Mouse (Mus musculus) heart, embryonic 11.5 days (tissue): Measurements from ENCODE around the gene Olfr967. TPM values are rescaled to one million over a fixed set of nuclear protein-coding genes. Genes with fewer than 3 reads are reported as not detected.
"Not testable (repeated sequence)": the region's sequence is repeated elsewhere in the genome, so short reads cannot be mapped to it uniquely, and the experiment has no call there.

ENCODE experiments used
- ATAC-seq: fragments of 200-750 bp; cut with Nextera tagmentation; replicated peaks from 2 replicates; pipeline ENCODE4 v1.8.0; 2017; ENCODE audit warnings: moderate library complexity; ENCODE audit not compliant: insufficient number of reproducible peaks, low FRiP score, low TSS enrichment
- H3K27ac ChIP-seq: fragments of 300-500 bp; sonication (generic); 2 replicates; pipeline ENCODE4 v1.5.1; 2014; ENCODE audit warnings: mild to moderate bottlenecking, low read depth, low read length
- H3K27me3 ChIP-seq: fragments of 300-500 bp; sonication (generic); 2 replicates; pipeline ENCODE4 v1.6.1; 2014; ENCODE audit warnings: mild to moderate bottlenecking, low read length, mixed read lengths; ENCODE audit not compliant: control insufficient read depth, insufficient read depth
- H3K36me3 ChIP-seq: fragments of 300-500 bp; sonication (generic); 2 replicates; pipeline ENCODE4 v1.6.1; 2014; ENCODE audit warnings: mild to moderate bottlenecking, low read length, moderate library complexity, mixed read lengths; ENCODE audit not compliant: control insufficient read depth, insufficient read depth
- H3K4me1 ChIP-seq: fragments of 300-500 bp; sonication (generic); 2 replicates; pipeline ENCODE4 v1.6.1; 2014; ENCODE audit warnings: low read length; ENCODE audit not compliant: control insufficient read depth, insufficient read depth
- H3K4me2 ChIP-seq: fragments of 300-500 bp; sonication (generic); 2 replicates; pipeline ENCODE4 v1.6.1; 2014; ENCODE audit warnings: mild to moderate bottlenecking, moderate library complexity
- H3K4me3 ChIP-seq: fragments of 300-500 bp; sonication (generic); 2 replicates; pipeline ENCODE4 v1.5.1; 2014; ENCODE audit warnings: low read depth, low read length
- H3K9ac ChIP-seq: fragments of 300-500 bp; sonication (generic); 2 replicates; pipeline ENCODE4 v1.6.1; 2014; ENCODE audit warnings: mild to moderate bottlenecking, low read depth, low read length, moderate library complexity
- H3K9me3 ChIP-seq: fragments of 300-500 bp; sonication (generic); replicated peaks from 2 replicates; pipeline ENCODE4 v1.6.1; 2016; ENCODE audit warnings: low read length; ENCODE audit not compliant: control insufficient read depth
- WGBS: fragments of 180-500 bp; shearing (Covaris S2); extraction: QIAGEN DNeasy Blood & Tissue Kit; methylation state at CpG from one replicate; pipeline ENCODE4 v1.1.7; 2014; ENCODE audit not compliant: insufficient replicate concordance; 5-methylcytosine and 5-hydroxymethylcytosine counted together
- polyA plus RNA-seq: library from polyadenylated mRNA; unstranded; fragments of >200 nt; fragmentation: Nextera tagmentation; extraction: Ambion mirVana; gene quantifications from 2 replicates; pipeline ENCODE4 v1.2.1, GENCODE M21; 2014

Olfr967 gene
- polyA plus RNA-seq = not detected in 2 replicates

GRCm38 (mm10) chr9:39745949-39746348, at the start of gene Olfr967:
Olfr967 (plus strand) TSS chr9:39746249.
- ATAC-seq = no peak
- Histone ChIP-seq H3K27ac (no peak within 1 kb of the TSS), H3K9me3 (no peaks in the 10 kb centered on the region)

GRCm38 (mm10) chr9:39701123-39701522, 44.9 kb upstream of the Olfr967 start:
- not testable (repeated sequence) for H3K27ac ChIP-seq, ATAC-seq, H3K4me2 ChIP-seq, H3K27me3 ChIP-seq, H3K4me1 ChIP-seq, H3K36me3 ChIP-seq, H3K4me3 ChIP-seq, H3K9me3 ChIP-seq, H3K9ac ChIP-seq
- WGBS = 83% methylated on average over 7 of the region's 8 CpGs

More at GRCm38 (mm10) chr9:39745949-39746348, at the start of gene Olfr967:
- Histone ChIP-seq H3K4me1 (no peaks in the 10 kb centered on the region), H3K9ac (no peak within 1 kb of the TSS), H3K36me3 (no peaks in the 10 kb centered on the region), H3K27me3 (no peaks in the 10 kb centered on the region), H3K4me3 (no peak within 1 kb of the TSS), H3K4me2 (no peak within 1 kb of the TSS)

- Histone ChIP-seq H3K4me2 (no peak within 1 kb of the TSS), H3K27ac (no peak within 1 kb of the TSS), H3K27me3 (no peaks in the 10 kb centered on the region), H3K4me1 (no peaks in the 10 kb centered on the region), H3K4me3 (no peak within 1 kb of the TSS), H3K9me3 (no peaks in the 10 kb centered on the region), H3K36me3 (no peaks in the 10 kb centered on the region), H3K9ac (no peak within 1 kb of the TSS)
- no peak for ATAC-seq
These were observed 39.0 kb upstream of the Olfr967 start, which contains the start of gene Olfr149 for GRCm38 (mm10) chr9:39707017-39707416. Olfr149 (minus strand) TSS chr9:39707117.

DNA sequence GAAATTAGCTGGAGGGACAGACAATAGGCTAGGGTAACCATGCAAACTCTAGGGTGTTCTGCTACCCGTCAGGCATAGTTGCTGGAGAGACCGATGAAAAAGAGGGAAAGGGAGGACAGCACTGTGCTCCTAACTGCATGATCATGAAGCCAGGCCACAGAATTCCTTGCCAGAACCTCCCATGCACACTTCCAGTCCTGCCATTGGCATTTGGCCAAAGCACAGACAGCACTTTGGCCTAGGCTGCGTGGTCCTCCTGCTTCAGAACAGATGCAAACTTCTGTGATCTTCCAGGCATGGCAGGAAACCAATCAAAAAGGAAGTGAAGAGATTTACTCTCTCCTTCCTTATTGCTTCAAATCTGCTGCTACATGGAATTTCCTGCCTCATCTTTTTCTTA, 37.1 kb upstream of the Olfr967 start:
- 62% methylated on average over 3 of the region's 3 CpGs for WGBS
- H3K4me2 ChIP-seq = no peak overlapping the region
- no peaks in the 10 kb centered on the region for H3K36me3 ChIP-seq
- H3K4me3 ChIP-seq = no peak overlapping the region
- 0 out of 2 replicates have a peak, but pooled peaks have one; percentile 42 for ATAC-seq
- H3K27ac ChIP-seq = no peak overlapping the region
- no peaks in the 10 kb centered on the region for H3K27me3 ChIP-seq
- H3K9me3 ChIP-seq = no peaks in the 10 kb centered on the region
- H3K4me1 ChIP-seq = no peaks in the 10 kb centered on the region
- no peak overlapping the region for H3K9ac ChIP-seq

- no peaks in the 10 kb centered on the region for H3K36me3 ChIP-seq
- H3K9ac ChIP-seq = no peak within 1 kb of the TSS
- ATAC-seq = no peak
- H3K27ac ChIP-seq = no peak within 1 kb of the TSS
- H3K9me3 ChIP-seq = no peaks in the 10 kb centered on the region
- H3K4me1 ChIP-seq = no peaks in the 10 kb centered on the region
- no peak within 1 kb of the TSS for H3K4me2 ChIP-seq
- no peak within 1 kb of the TSS for H3K4me3 ChIP-seq
- no peaks in the 10 kb centered on the region for H3K27me3 ChIP-seq
These were observed 35.0 kb upstream of the Olfr967 start, which contains the start of gene Olfr965 for GRCm38 (mm10) chr9:39711053-39711452. Olfr965 (plus strand) TSS chr9:39711353.

GRCm38 (mm10) chr9:39730678-39731077, 15.4 kb upstream of the Olfr967 start, which contains the start of gene Olfr150:
Olfr150 (plus strand) TSS chr9:39730978.
- no peaks in the 10 kb centered on the region for H3K27me3 ChIP-seq

GRCm38 (mm10) chr9:39740741-39741140, 5.3 kb upstream of the Olfr967 start:
- WGBS = 85% methylated on average over 1 of the region's 1 CpGs
- Histone ChIP-seq H3K9ac (no peak overlapping the region), H3K9me3 (no peaks in the 10 kb centered on the region), H3K4me1 (no peaks in the 10 kb centered on the region), H3K36me3 (no peaks in the 10 kb centered on the region), H3K27me3 (no peaks in the 10 kb centered on the region), H3K27ac (no peak overlapping the region), H3K4me2 (no peak overlapping the region), H3K4me3 (no peak overlapping the region)
- ATAC-seq = no peak

More at GRCm38 (mm10) chr9:39730678-39731077, 15.4 kb upstream of the Olfr967 start, which contains the start of gene Olfr150:
- ATAC-seq = no peak
- no peaks in the 10 kb centered on the region for H3K36me3 ChIP-seq
- no peaks in the 10 kb centered on the region for H3K9me3 ChIP-seq
- H3K27ac ChIP-seq = no peak within 1 kb of the TSS
- H3K9ac ChIP-seq = no peak within 1 kb of the TSS
- H3K4me2 ChIP-seq = no peak within 1 kb of the TSS
- no peak within 1 kb of the TSS for H3K4me3 ChIP-seq
- H3K4me1 ChIP-seq = no peaks in the 10 kb centered on the region

- Histone ChIP-seq H3K27me3 (no peaks in the 10 kb centered on the region), H3K36me3 (no peaks in the 10 kb centered on the region), H3K9ac (no peak overlapping the region), H3K9me3 (no peaks in the 10 kb centered on the region), H3K4me1 (no peaks in the 10 kb centered on the region), H3K27ac (no peak overlapping the region), H3K4me3 (no peak overlapping the region), H3K4me2 (no peak overlapping the region)
- ATAC-seq = no peak
- 67% methylated on average over 1 of the region's 1 CpGs for WGBS
These were observed 379 bp downstream of the Olfr967 start for GRCm38 (mm10) chr9:39746428-39746827.

GRCm38 (mm10) chr9:39783153-39783552, 37.1 kb downstream of the Olfr967 start, which contains the start of gene Olfr968:
Olfr968 (minus strand) TSS chr9:39783253.
- H3K9ac ChIP-seq = no peak within 1 kb of the TSS
- no peaks in the 10 kb centered on the region for H3K4me1 ChIP-seq
- H3K4me2 ChIP-seq = no peak within 1 kb of the TSS
- no peaks in the 10 kb centered on the region for H3K36me3 ChIP-seq
- H3K27ac ChIP-seq = no peak within 1 kb of the TSS
- no peaks in the 10 kb centered on the region for H3K9me3 ChIP-seq
- no peak within 1 kb of the TSS for H3K4me3 ChIP-seq
- no peaks in the 10 kb centered on the region for H3K27me3 ChIP-seq
- WGBS = 66% methylated on average over 1 of the region's 1 CpGs
- ATAC-seq = no peak
